Mouse (Mus musculus) frontal cortex, adult 2 months (tissue): ENCODE measurements around the gene Zbed4. TPM values are rescaled to one million over a fixed set of nuclear protein-coding genes. Genes with fewer than 3 reads are reported as not detected.

Experiments
- DNase-seq, 2 experiments: peaks; one replicate each; pipeline ENCODE4 v3.0.0; 2022; ENCODE audit warnings: low spot score in 1 of 2; ENCODE audit errors: extremely low spot score in 1 of 2
- polyA plus RNA-seq: library from polyadenylated mRNA; depleted of rRNA; stranded (reverse); fragments of >200 nt; gene quantifications from 2 replicates; pipeline ENCODE4 v1.2.3, GENCODE M21; 2012; rRNA removed

Zbed4 gene
- polyA plus RNA-seq, 1 experiment = 6.4 TPM

GRCm38 (mm10) chr15:88831482-88831881, 80.0 kb downstream of the Zbed4 start:
- no peak for DNase-seq

GRCm38 (mm10) chr15:88832536-88832935, 81.1 kb downstream of the Zbed4 start:
- DNase-seq = no peak

Other genes starting within 250 kb of the Zbed4 start
- not detected in 2 replicates for gene Zdhhc25, start 151.4 kb upstream of the Zbed4 start, polyA plus RNA-seq
- gene Brd1, start 17.4 kb upstream of the Zbed4 start, polyA plus RNA-seq = 23.3 and 23.5 TPM in 2 replicates
- gene Alg12, start 67.7 kb downstream of the Zbed4 start, polyA plus RNA-seq = 15.3 and 15.7 TPM in 2 replicates
- 24.1 and 31.2 TPM in 2 replicates for gene Creld2, start 68.0 kb downstream of the Zbed4 start, polyA plus RNA-seq
- gene Pim3, start 110.5 kb downstream of the Zbed4 start, polyA plus RNA-seq = 13.6 and 22.2 TPM in 2 replicates
- 1.8 and 2.0 TPM in 2 replicates for gene Ttll8, start 202.8 kb downstream of the Zbed4 start, polyA plus RNA-seq
- 149 and 180 TPM in 2 replicates for gene Mlc1, start 227.3 kb downstream of the Zbed4 start, polyA plus RNA-seq
- gene Mov10l1, start 231.2 kb downstream of the Zbed4 start, polyA plus RNA-seq = not detected in 2 replicates